Mouse (Mus musculus) liver, embryonic 14.5 days (tissue): ENCODE measurements around the gene Sgms2.

Source experiments
- CTCF ChIP-seq: IDR thresholded peaks from 2 replicates; pipeline ENCODE4 v1.5.1; 2016; ENCODE audit warnings: antibody characterized with exemption, low read depth, control low read depth
- EP300 ChIP-seq: IDR thresholded peaks from 2 replicates; pipeline ENCODE4 v1.6.1; 2016; ENCODE audit warnings: antibody characterized with exemption, low read depth

GRCm38 (mm10) chr3:131315957-131316510 lies 175.2 kb downstream of the Sgms2 start:
- no peak for TF ChIP-seq CTCF
- no peak for TF ChIP-seq EP300
